Mouse (Mus musculus) E14TG2a.4 (cell line): ENCODE data around the gene Mxd3.

Source experiments
- CTCF ChIP-seq: conservative IDR thresholded peaks from 2 replicates; pipeline ENCODE4 v1.5.1; 2014; ENCODE audit warnings: low read length
- NANOG ChIP-seq: IDR thresholded peaks from 2 replicates; pipeline ENCODE4 v1.6.1; 2014; ENCODE audit warnings: borderline replicate concordance, low read length, mixed read lengths
- POU5F1 ChIP-seq: IDR thresholded peaks from 2 replicates; pipeline ENCODE4 v1.6.1; 2014; ENCODE audit warnings: low read length, borderline replicate concordance

DNA sequence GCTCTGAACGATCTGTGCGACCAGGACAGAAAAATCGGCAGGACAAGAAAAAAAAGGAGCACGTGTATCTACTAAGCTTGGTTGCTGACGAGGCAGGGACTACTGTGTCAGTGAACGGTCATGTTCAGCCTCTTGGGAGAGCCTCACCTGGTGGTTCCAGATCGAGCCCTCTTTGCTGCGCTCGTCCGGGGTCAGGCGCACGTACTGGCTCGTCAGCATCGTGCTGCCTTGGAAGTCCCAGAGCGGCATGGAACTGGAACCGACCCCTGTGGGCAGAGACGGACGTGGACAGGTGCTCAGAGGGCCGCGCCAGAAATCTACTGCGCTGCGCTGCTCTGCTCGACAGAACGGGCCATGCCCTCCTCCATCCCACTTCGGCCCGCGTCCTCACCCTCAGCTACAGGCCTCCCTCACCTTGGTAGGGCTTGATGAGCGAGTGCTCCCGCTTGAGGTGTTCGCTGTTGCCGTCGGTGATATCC, 32.4 kb upstream of the Mxd3 start:
- TF ChIP-seq CTCF (no peak), POU5F1 (no peak), NANOG (no peak)
